Mouse (Mus musculus): ENCODE measurements around the gene Ctns. TPM values are rescaled to one million over a fixed set of nuclear protein-coding genes. Genes with fewer than 3 reads are reported as not detected.

The Ctns gene
- 17.2 and 20.6 TPM in 2 replicates for polyA plus RNA-seq (2014; fragmentation: Nextera tagmentation; extraction: Ambion mirVana)

- Histone ChIP-seq H3K36me3 (ENCODE audit: control insufficient read depth, insufficient read depth, low read length) (no peaks in the 10 kb centered on the region), H3K4me3 (ENCODE audit: low read depth, low read length) (peak within 1 kb of the TSS; percentile 75), H3K9me3 (ENCODE audit: control insufficient read depth, low read length) (no peaks in the 10 kb centered on the region), H3K4me2 (ENCODE audit: low read depth, low read length) (peak within 1 kb of the TSS; percentile 91), H3K27me3 (ENCODE audit: control insufficient read depth, insufficient read depth, low read length) (no peaks in the 10 kb centered on the region), H3K4me1 (ENCODE audit: control insufficient read depth, insufficient read depth, low read length) (peaks cover 8% of the 10 kb centered on the region; the same call in 1 of the 2 replicates), H3K9ac (replicated peaks; ENCODE audit: low read depth, low read length) (peak within 1 kb of the TSS; percentile 71), H3K27ac (ENCODE audit: low read depth, low read length) (peak within 1 kb of the TSS; percentile 45; the same call in 1 of the 2 replicates)
- 1% methylated on average over 22 of the region's 22 CpGs for WGBS
- peak; percentile 96 for ATAC-seq (ENCODE audit: low read depth)
These were observed at the start of gene Ctns for GRCm38 (mm10) chr11:73198603-73199229. TSS of gene Ctns (minus strand) at chr11:73199042.

GRCm38 (mm10) chr11:73242777-73243176, 43.9 kb upstream of the Ctns start:
- no peaks in the 10 kb centered on the region for H3K36me3 ChIP-seq (ENCODE audit: control insufficient read depth, insufficient read depth, low read length)
- no peaks in the 10 kb centered on the region for H3K27me3 ChIP-seq (ENCODE audit: control insufficient read depth, insufficient read depth, low read length)
- WGBS = 81% methylated on average over 4 of the region's 4 CpGs
- no peak for ATAC-seq (ENCODE audit: low read depth)
- no peak overlapping the region for H3K9ac ChIP-seq (replicated peaks; ENCODE audit: low read depth, low read length)
- H3K4me2 ChIP-seq (ENCODE audit: low read depth, low read length) = no peak overlapping the region
- no peak overlapping the region for H3K27ac ChIP-seq (ENCODE audit: low read depth, low read length)
- no peaks in the 10 kb centered on the region for H3K4me1 ChIP-seq (ENCODE audit: control insufficient read depth, insufficient read depth, low read length)
- H3K9me3 ChIP-seq (ENCODE audit: control insufficient read depth, low read length) = no peaks in the 10 kb centered on the region
- no peak overlapping the region for H3K4me3 ChIP-seq (ENCODE audit: low read depth, low read length)

GRCm38 (mm10) chr11:73242199-73242598, 43.4 kb upstream of the Ctns start:
- H3K9me3 ChIP-seq (ENCODE audit: control insufficient read depth, low read length) = no peaks in the 10 kb centered on the region
- 61% methylated on average over 6 of the region's 6 CpGs for WGBS
- ATAC-seq (ENCODE audit: low read depth) = no peak
- no peaks in the 10 kb centered on the region for H3K4me1 ChIP-seq (ENCODE audit: control insufficient read depth, insufficient read depth, low read length)
- H3K9ac ChIP-seq (replicated peaks; ENCODE audit: low read depth, low read length) = no peak overlapping the region
- no peak overlapping the region for H3K4me2 ChIP-seq (ENCODE audit: low read depth, low read length)
- H3K27me3 ChIP-seq (ENCODE audit: control insufficient read depth, insufficient read depth, low read length) = no peaks in the 10 kb centered on the region
- H3K4me3 ChIP-seq (ENCODE audit: low read depth, low read length) = no peak overlapping the region
- no peak overlapping the region for H3K27ac ChIP-seq (ENCODE audit: low read depth, low read length)
- H3K36me3 ChIP-seq (ENCODE audit: control insufficient read depth, insufficient read depth, low read length) = no peaks in the 10 kb centered on the region

- WGBS = 64% methylated on average over 3 of the region's 3 CpGs
These were observed 37.9 kb upstream of the Ctns start for GRCm38 (mm10) chr11:73236731-73237130.

GRCm38 (mm10) chr11:73235990-73236701, 37.3 kb upstream of the Ctns start:
- H3K36me3 ChIP-seq (ENCODE audit: control insufficient read depth, insufficient read depth, low read length) = no peaks in the 10 kb centered on the region
- H3K4me1 ChIP-seq (ENCODE audit: control insufficient read depth, insufficient read depth, low read length) = no peaks in the 10 kb centered on the region
- no peaks in the 10 kb centered on the region for H3K27me3 ChIP-seq (ENCODE audit: control insufficient read depth, insufficient read depth, low read length)
- H3K27ac ChIP-seq (ENCODE audit: low read depth, low read length) = no peak overlapping the region
- no peak overlapping the region for H3K9ac ChIP-seq (replicated peaks; ENCODE audit: low read depth, low read length)
- no peak overlapping the region for H3K4me2 ChIP-seq (ENCODE audit: low read depth, low read length)
- H3K9me3 ChIP-seq (ENCODE audit: control insufficient read depth, low read length) = no peaks in the 10 kb centered on the region
- H3K4me3 ChIP-seq (ENCODE audit: low read depth, low read length) = no peak overlapping the region
- WGBS = 52% methylated on average over 5 of the region's 5 CpGs
- ATAC-seq (ENCODE audit: low read depth) = no peak

More at GRCm38 (mm10) chr11:73236731-73237130, 37.9 kb upstream of the Ctns start:
- H3K4me3 ChIP-seq (ENCODE audit: low read depth, low read length) = no peak overlapping the region
- no peaks in the 10 kb centered on the region for H3K9me3 ChIP-seq (ENCODE audit: control insufficient read depth, low read length)
- no peaks in the 10 kb centered on the region for H3K4me1 ChIP-seq (ENCODE audit: control insufficient read depth, insufficient read depth, low read length)
- H3K27me3 ChIP-seq (ENCODE audit: control insufficient read depth, insufficient read depth, low read length) = no peaks in the 10 kb centered on the region
- no peak overlapping the region for H3K27ac ChIP-seq (ENCODE audit: low read depth, low read length)
- H3K36me3 ChIP-seq (ENCODE audit: control insufficient read depth, insufficient read depth, low read length) = no peaks in the 10 kb centered on the region
- no peak for ATAC-seq (ENCODE audit: low read depth)
- no peak overlapping the region for H3K4me2 ChIP-seq (ENCODE audit: low read depth, low read length)
- no peak overlapping the region for H3K9ac ChIP-seq (replicated peaks; ENCODE audit: low read depth, low read length)

GRCm38 (mm10) chr11:73233992-73234391, 35.1 kb upstream of the Ctns start, which contains the start of gene Trpv1:
TSS of gene Trpv1 (plus strand) at chr11:73234292.
- Histone ChIP-seq H3K36me3 (ENCODE audit: control insufficient read depth, insufficient read depth, low read length) (no peaks in the 10 kb centered on the region), H3K27me3 (ENCODE audit: control insufficient read depth, insufficient read depth, low read length) (no peaks in the 10 kb centered on the region), H3K4me1 (ENCODE audit: control insufficient read depth, insufficient read depth, low read length) (no peaks in the 10 kb centered on the region), H3K9ac (replicated peaks; ENCODE audit: low read depth, low read length) (no peak within 1 kb of the TSS), H3K4me3 (ENCODE audit: low read depth, low read length) (no peak within 1 kb of the TSS), H3K27ac (ENCODE audit: low read depth, low read length) (no peak within 1 kb of the TSS), H3K9me3 (ENCODE audit: control insufficient read depth, low read length) (no peaks in the 10 kb centered on the region), H3K4me2 (ENCODE audit: low read depth, low read length) (no peak within 1 kb of the TSS)
- ATAC-seq (ENCODE audit: low read depth) = peak; percentile 49; the same call in 1 of the 2 replicates
- WGBS = 79% methylated on average over 5 of the region's 5 CpGs

GRCm38 (mm10) chr11:73232513-73232912, 33.7 kb upstream of the Ctns start:
- Histone ChIP-seq H3K27me3 (ENCODE audit: control insufficient read depth, insufficient read depth, low read length) (no peaks in the 10 kb centered on the region), H3K27ac (ENCODE audit: low read depth, low read length) (no peak overlapping the region), H3K9ac (replicated peaks; ENCODE audit: low read depth, low read length) (no peak overlapping the region), H3K9me3 (ENCODE audit: control insufficient read depth, low read length) (no peaks in the 10 kb centered on the region), H3K4me1 (ENCODE audit: control insufficient read depth, insufficient read depth, low read length) (no peaks in the 10 kb centered on the region), H3K36me3 (ENCODE audit: control insufficient read depth, insufficient read depth, low read length) (no peaks in the 10 kb centered on the region), H3K4me2 (ENCODE audit: low read depth, low read length) (no peak overlapping the region), H3K4me3 (ENCODE audit: low read depth, low read length) (no peak overlapping the region)
- no peak for ATAC-seq (ENCODE audit: low read depth)
- WGBS = 69% methylated on average over 2 of the region's 2 CpGs

GRCm38 (mm10) chr11:73230081-73230480, 31.2 kb upstream of the Ctns start:
- no peak overlapping the region for H3K9ac ChIP-seq (replicated peaks; ENCODE audit: low read depth, low read length)
- no peak overlapping the region for H3K4me3 ChIP-seq (ENCODE audit: low read depth, low read length)
- no peak overlapping the region for H3K4me2 ChIP-seq (ENCODE audit: low read depth, low read length)
- no peaks in the 10 kb centered on the region for H3K27me3 ChIP-seq (ENCODE audit: control insufficient read depth, insufficient read depth, low read length)
- 89% methylated on average over 5 of the region's 5 CpGs for WGBS
- H3K27ac ChIP-seq (ENCODE audit: low read depth, low read length) = no peak overlapping the region
- H3K36me3 ChIP-seq (ENCODE audit: control insufficient read depth, insufficient read depth, low read length) = no peaks in the 10 kb centered on the region
- no peak for ATAC-seq (ENCODE audit: low read depth)
- no peaks in the 10 kb centered on the region for H3K9me3 ChIP-seq (ENCODE audit: control insufficient read depth, low read length)
- H3K4me1 ChIP-seq (ENCODE audit: control insufficient read depth, insufficient read depth, low read length) = no peaks in the 10 kb centered on the region

GRCm38 (mm10) chr11:73228881-73229280, 30.0 kb upstream of the Ctns start:
- no peak overlapping the region for H3K9ac ChIP-seq (replicated peaks; ENCODE audit: low read depth, low read length)
- no peak overlapping the region for H3K4me2 ChIP-seq (ENCODE audit: low read depth, low read length)
- no peaks in the 10 kb centered on the region for H3K27me3 ChIP-seq (ENCODE audit: control insufficient read depth, insufficient read depth, low read length)
- H3K27ac ChIP-seq (ENCODE audit: low read depth, low read length) = no peak overlapping the region
- no peaks in the 10 kb centered on the region for H3K4me1 ChIP-seq (ENCODE audit: control insufficient read depth, insufficient read depth, low read length)
- ATAC-seq (ENCODE audit: low read depth) = no peak
- H3K9me3 ChIP-seq (ENCODE audit: control insufficient read depth, low read length) = no peaks in the 10 kb centered on the region
- WGBS = 70% methylated on average over 5 of the region's 5 CpGs
- no peaks in the 10 kb centered on the region for H3K36me3 ChIP-seq (ENCODE audit: control insufficient read depth, insufficient read depth, low read length)
- H3K4me3 ChIP-seq (ENCODE audit: low read depth, low read length) = no peak overlapping the region
